In the genomic region with DNA sequence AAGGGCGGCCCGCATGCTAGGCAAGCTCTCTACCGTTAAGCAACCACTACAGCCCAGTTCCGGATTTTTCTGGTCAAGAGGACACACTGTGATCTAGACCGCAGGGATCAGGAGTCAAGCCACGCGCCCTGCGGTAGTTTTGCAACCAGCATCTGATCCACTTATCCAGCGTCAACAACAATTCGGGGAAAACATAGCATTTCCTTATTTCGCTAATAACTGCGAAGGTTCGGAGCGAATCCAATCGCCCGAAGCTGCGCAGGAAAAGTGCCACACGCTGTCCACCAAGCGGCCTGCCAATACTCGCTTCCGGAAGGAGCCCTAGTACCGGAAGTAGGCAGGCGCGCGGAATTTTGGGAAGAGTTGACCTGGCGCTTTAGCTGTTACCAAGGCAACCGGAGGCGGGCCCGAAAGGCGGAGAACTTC, we compare ENCODE assay signal across 8 mouse cellular contexts. TPM values are rescaled to one million over a fixed set of nuclear protein-coding genes. Genes with fewer than 3 reads are reported as not detected.
DNase-seq lines count a peak whose midpoint lies in the region; ATAC-seq and TF ChIP-seq lines count a peak whose summit lies in the region.

No protein-coding gene starts in this region.

- H3K27ac ChIP-seq in heart, embryonic 12.5 days (ENCODE audit: poor library complexity, severe bottlenecking), result peak overlapping the region; percentile 76
- H3K27ac ChIP-seq in kidney, postnatal 0 days, result peak overlapping the region; percentile 91
- peak overlapping the region; percentile 60 for H3K27ac ChIP-seq in liver, embryonic 11.5 days (ENCODE audit: low read depth, low read length)
- peak overlapping the region; percentile 68; the same call in 1 of the 2 replicates for H3K27ac ChIP-seq in stomach, embryonic 14.5 days (ENCODE audit: low read length)

- H3K9ac ChIP-seq in heart, embryonic 12.5 days, result peak overlapping the region; percentile 76
- H3K9ac ChIP-seq in kidney, postnatal 0 days (ENCODE audit: low read depth, low read length), result peak overlapping the region; percentile 56; the same call in 1 of the 2 replicates
- H3K9ac ChIP-seq in liver, embryonic 11.5 days (ENCODE audit: low read depth, low read length), result peak overlapping the region; percentile 82
- H3K9ac ChIP-seq in stomach, embryonic 14.5 days (replicated peaks; ENCODE audit: low read depth, low read length), result peak overlapping the region; percentile 51

- H3K36me3 ChIP-seq in C2C12 (ENCODE audit: control insufficient read depth, insufficient read depth), result no peaks in the 10 kb centered on the region
- H3K36me3 ChIP-seq in heart, embryonic 12.5 days, result no peaks in the 10 kb centered on the region
- H3K36me3 ChIP-seq in kidney, postnatal 0 days (ENCODE audit: insufficient read depth, low read length), result no peaks in the 10 kb centered on the region
- H3K36me3 ChIP-seq in liver, embryonic 11.5 days (ENCODE audit: control insufficient read depth, insufficient read depth, low read length), result no peaks in the 10 kb centered on the region
- H3K36me3 ChIP-seq in stomach, embryonic 14.5 days (ENCODE audit: control insufficient read depth, insufficient read depth, low read length), result no peaks in the 10 kb centered on the region

- H3K79me3 ChIP-seq in C2C12 (ENCODE audit: low read depth), result no peaks in the 10 kb centered on the region

- no peak for TF ChIP-seq CTCF in C2C12 (IDR thresholded peaks at IDR 0.05; ENCODE audit: control insufficient read depth, insufficient read depth, insufficient read length)
- peak; percentile 9; the same call in 1 of the 2 replicates for TF ChIP-seq CTCF in kidney, postnatal 0 days (IDR thresholded peaks at IDR 0.05; ENCODE audit: low read depth)

- H3K4me3 ChIP-seq in C2C12 (ENCODE audit: insufficient read depth, poor library complexity, severe bottlenecking), result peak overlapping the region; percentile 34
- H3K4me3 ChIP-seq in heart, embryonic 12.5 days, result peak overlapping the region; percentile 56
- peak overlapping the region; percentile 39 for H3K4me3 ChIP-seq in kidney, postnatal 0 days (replicated peaks; ENCODE audit: low read depth, low read length)
- H3K4me3 ChIP-seq in liver, embryonic 11.5 days (ENCODE audit: low read depth, low read length), result peak overlapping the region; percentile 58
- peak overlapping the region; percentile 46 for H3K4me3 ChIP-seq in stomach, embryonic 14.5 days (ENCODE audit: low read depth, low read length)

- H3K4me2 ChIP-seq in heart, embryonic 12.5 days, result peak overlapping the region; percentile 80
- H3K4me2 ChIP-seq in kidney, postnatal 0 days (ENCODE audit: low read length), result peak overlapping the region; percentile 64
- peak overlapping the region; percentile 72 for H3K4me2 ChIP-seq in liver, embryonic 11.5 days
- H3K4me2 ChIP-seq in stomach, embryonic 14.5 days (replicated peaks; ENCODE audit: low read depth, low read length), result peak overlapping the region; percentile 54

- no peaks in the 10 kb centered on the region for H3K27me3 ChIP-seq in C2C12 (ENCODE audit: control insufficient read depth, insufficient read depth, insufficient read length)
- H3K27me3 ChIP-seq in heart, embryonic 12.5 days (replicated peaks), result 0 out of 2 replicates have a peak, but pooled peaks cover 4% of the 10 kb centered on the region
- no peaks in the 10 kb centered on the region for H3K27me3 ChIP-seq in kidney, postnatal 0 days (ENCODE audit: insufficient read depth, low read length)
- H3K27me3 ChIP-seq in liver, embryonic 11.5 days (replicated peaks; ENCODE audit: control insufficient read depth, insufficient read depth, low read length), result no peaks in the 10 kb centered on the region
- H3K27me3 ChIP-seq in stomach, embryonic 14.5 days (ENCODE audit: control insufficient read depth, insufficient read depth, low read length), result no peaks in the 10 kb centered on the region

- DNase-seq in brain, embryonic 18.5 days (ENCODE audit: low read depth, low spot score), result peak; percentile 85
- DNase-seq in kidney, postnatal 0 days (ENCODE audit: low spot score), result peak; percentile 98
- peak; percentile 89 for DNase-seq in liver, embryonic 11.5 days (ENCODE audit: low spot score)
- DNase-seq in naive thymus-derived CD4-positive, alpha-beta T cell, adult 2 months (ENCODE audit: low read depth), result peak; percentile 68

- peak overlapping the region; percentile 56 for H3ac ChIP-seq in C2C12 (ENCODE audit: control insufficient read depth, insufficient read length, low read depth)

- WGBS in heart, embryonic 12.5 days, result under 1% methylated on average over 30 of the region's 30 CpGs
- under 1% methylated on average over 30 of the region's 30 CpGs for WGBS in kidney, postnatal 0 days
- under 1% methylated on average over 30 of the region's 30 CpGs for WGBS in liver, embryonic 11.5 days
- 2% methylated on average over 30 of the region's 30 CpGs for WGBS in stomach, embryonic 14.5 days

- peaks cover 3% of the 10 kb centered on the region; the same call in 1 of the 2 replicates for H3K4me1 ChIP-seq in heart, embryonic 12.5 days (replicated peaks)
- no peaks in the 10 kb centered on the region for H3K4me1 ChIP-seq in kidney, postnatal 0 days (replicated peaks; ENCODE audit: insufficient read depth, low read length)
- no peaks in the 10 kb centered on the region for H3K4me1 ChIP-seq in liver, embryonic 11.5 days (replicated peaks; ENCODE audit: control insufficient read depth, insufficient read depth, low read length)
- H3K4me1 ChIP-seq in stomach, embryonic 14.5 days (ENCODE audit: control insufficient read depth, insufficient read depth, low read length), result 0 out of 2 replicates have a peak, but pooled peaks cover 3% of the 10 kb centered on the region

- peaks cover 4% of the 10 kb centered on the region; the same call in 1 of the 2 replicates for H3K9me3 ChIP-seq in heart, embryonic 12.5 days (replicated peaks)
- H3K9me3 ChIP-seq in kidney, postnatal 0 days (replicated peaks; ENCODE audit: low read length), result no peaks in the 10 kb centered on the region
- no peaks in the 10 kb centered on the region for H3K9me3 ChIP-seq in liver, embryonic 11.5 days (ENCODE audit: control insufficient read depth, low read length)
- H3K9me3 ChIP-seq in stomach, embryonic 14.5 days (ENCODE audit: control insufficient read depth, low read depth, low read length), result no peaks in the 10 kb centered on the region

- H3K79me2 ChIP-seq in C2C12 (ENCODE audit: control insufficient read depth, insufficient read depth), result peaks cover 5% of the 10 kb centered on the region

- ATAC-seq in erythroid progenitor cell, adult 5-6 weeks (replicated peaks; ENCODE audit: low FRiP score, poor library complexity, severe bottlenecking), result peak; percentile 97
- ATAC-seq in heart, embryonic 12.5 days (ENCODE audit: insufficient number of reproducible peaks, low FRiP score), result peak; percentile 80
- ATAC-seq in kidney, postnatal 0 days (replicated peaks; ENCODE audit: low FRiP score, low read depth), result peak; percentile 78
- ATAC-seq in liver, embryonic 11.5 days (replicated peaks; ENCODE audit: low FRiP score), result peak; percentile 82
- peak; percentile 74; the same call in 1 of the 2 replicates for ATAC-seq in stomach, embryonic 14.5 days (ENCODE audit: insufficient number of reproducible peaks, insufficient read depth, low FRiP score, low read depth)

TF ChIP-seq in C2C12, 6 proteins besides CTCF, POLR2A, EP300 and RAD21:
- TF ChIP-seq MYOG (IDR thresholded peaks at IDR 0.05; ENCODE audit: control insufficient read depth, extremely low read depth, insufficient read length), result no peak
- TF ChIP-seq USF1 (IDR thresholded peaks at IDR 0.05; ENCODE audit: low read depth), result no peak
- TF ChIP-seq CEBPB (IDR thresholded peaks at IDR 0.05; ENCODE audit: low read depth), result no peak
- no peak for TF ChIP-seq MAX (IDR thresholded peaks at IDR 0.05)
- TF ChIP-seq MYOD1 (IDR thresholded peaks at IDR 0.05; ENCODE audit: control insufficient read depth, insufficient read length, low read depth), result no peak
TF ChIP-seq in C2C12: peak in this region for 0.

RNA-seq across cellular contexts. Expression of gene Atp23, which starts 4.5 kb away (rescaled TPM):
- 13.4 TPM for polyA plus RNA-seq in C2C12 (2012; fragmentation: generic; extraction: Trizol)
- 3.6 TPM in 1 of 2 replicates, not detected in the other for total RNA-seq in erythroid progenitor cell, adult 5-6 weeks (2015; ENCODE audit: low replicate concordance)
- total RNA-seq in erythroid progenitor cell, adult 5-6 weeks (2017; ENCODE audit: low replicate concordance), result 0.51 and 1.7 TPM in 2 replicates
- 8.2 and 10.0 TPM in 2 replicates for polyA plus RNA-seq in heart, embryonic 12.5 days (2016; fragmentation: Nextera tagmentation; extraction: Ambion mirVana)
- 20.5 and 22.6 TPM in 2 replicates for polyA plus RNA-seq in kidney, postnatal 0 days (2015; fragmentation: Nextera tagmentation; extraction: Ambion mirVana)
- polyA plus RNA-seq in liver, embryonic 11.5 days (2014; fragmentation: Nextera tagmentation; extraction: Ambion mirVana), result 21.4 and 21.8 TPM in 2 replicates
- 19.0 and 20.3 TPM in 2 replicates for polyA plus RNA-seq in stomach, embryonic 14.5 days (2014; fragmentation: Nextera tagmentation; extraction: Ambion mirVana)

Comparison
In these comparisons a context has a peak if more than half of its experiments do, and no peak if none do; other contexts are left out.
1. Peak in every context shown above with its lines: DNase-seq, ATAC-seq, H3K4me3 ChIP-seq and H3K27ac ChIP-seq.